Mouse (Mus musculus) midbrain, postnatal 0 days (tissue): ENCODE measurements around the gene Mbd6. TPM values are rescaled to one million over a fixed set of nuclear protein-coding genes. Genes with fewer than 3 reads are reported as not detected.
"Not testable (repeated sequence)": the region's sequence is repeated elsewhere in the genome, so short reads cannot be mapped to it uniquely, and the experiment has no call there.

Experiments
- ATAC-seq: fragments of 200-750 bp; cut with Nextera tagmentation; 2 replicates; pipeline ENCODE4 v1.8.0; 2017; ENCODE audit warnings: moderate number of reproducible peaks, mild to moderate bottlenecking, moderate TSS enrichment, moderate library complexity; ENCODE audit not compliant: low FRiP score
- DNase-seq: peaks from one replicate; pipeline ENCODE4 v3.0.0-alpha.2; 2015; ENCODE audit warnings: low spot score
- H3K27ac ChIP-seq: fragments of 300-500 bp; sonication (generic); 2 replicates; pipeline ENCODE4 v1.5.1; 2014; ENCODE audit warnings: low read depth, mild to moderate bottlenecking, low read length, mixed read lengths
- H3K27me3 ChIP-seq: fragments of 300-500 bp; sonication (generic); 2 replicates; pipeline ENCODE4 v1.6.1; 2014; ENCODE audit warnings: low read length, control low read depth, mixed read lengths; ENCODE audit not compliant: insufficient read depth
- H3K36me3 ChIP-seq: fragments of 300-500 bp; sonication (generic); 2 replicates; pipeline ENCODE4 v1.6.1; 2014; ENCODE audit warnings: low read length, control low read depth, mixed read lengths; ENCODE audit not compliant: insufficient read depth
- H3K4me1 ChIP-seq: fragments of 300-500 bp; sonication (generic); 2 replicates; pipeline ENCODE4 v1.6.1; 2014; ENCODE audit warnings: mild to moderate bottlenecking, control low read depth, antibody characterized with exemption, low read length, mixed read lengths; ENCODE audit not compliant: insufficient read depth
- H3K4me2 ChIP-seq: fragments of 300-500 bp; sonication (generic); 2 replicates; pipeline ENCODE4 v1.6.1; 2014; ENCODE audit warnings: low read depth, mild to moderate bottlenecking, low read length, mixed read lengths; ENCODE audit not compliant: poor library complexity, severe bottlenecking
- H3K4me3 ChIP-seq: fragments of 300-500 bp; sonication (generic); 2 replicates; pipeline ENCODE4 v1.5.1; 2014; ENCODE audit warnings: low read depth, mild to moderate bottlenecking, low read length, moderate library complexity
- H3K9ac ChIP-seq: fragments of 300-500 bp; sonication (generic); replicated peaks from 2 replicates; pipeline ENCODE4 v1.6.1; 2014; ENCODE audit warnings: mild to moderate bottlenecking, low read length, moderate library complexity, mixed read lengths; ENCODE audit not compliant: poor library complexity, severe bottlenecking
- H3K9me3 ChIP-seq: fragments of 300-500 bp; sonication (generic); 2 replicates; pipeline ENCODE4 v1.6.1; 2016; ENCODE audit warnings: low read length, control low read depth
- CTCF ChIP-seq: IDR thresholded peaks from 2 replicates; pipeline ENCODE4 v1.5.1; 2016; ENCODE audit warnings: antibody characterized with exemption, mild to moderate bottlenecking
- WGBS: fragments of 180-500 bp; shearing (Covaris S2); extraction: QIAGEN DNeasy Blood & Tissue Kit; methylation state at CpG from one replicate; pipeline ENCODE4 v1.1.7; 2014; 5-methylcytosine and 5-hydroxymethylcytosine counted together
- polyA plus RNA-seq: library from polyadenylated mRNA; unstranded; fragments of >200 nt; fragmentation: Nextera tagmentation; extraction: Ambion mirVana; gene quantifications from 2 replicates; pipeline ENCODE4 v1.2.1, GENCODE M21; 2015
- total RNA-seq: library from RNA; depleted of rRNA; stranded (reverse); fragments of >200 nt; gene quantifications from 2 replicates; pipeline ENCODE4 v1.2.3, GENCODE M21; 2014

Mbd6 gene
- total and polyA plus RNA-seq, 2 experiments from 2014 or later: 8.2 to 11.2 TPM

GRCm38 (mm10) chr10:127311476-127312355 lies 22.9 kb upstream of the Mbd6 start, which contains the start of gene Mars:
TSS of gene Mars (minus strand) at chr10:127311786.
- Histone ChIP-seq H3K9ac (peak within 1 kb of the TSS; percentile 58), H3K27me3 (no peaks in the 10 kb centered on the region), H3K4me1 (no peaks in the 10 kb centered on the region), H3K4me3 (peak within 1 kb of the TSS; percentile 59), H3K36me3 (peaks cover 19% of the 10 kb centered on the region), H3K27ac (peak within 1 kb of the TSS; percentile 62), H3K9me3 (no peaks in the 10 kb centered on the region), H3K4me2 (peak within 1 kb of the TSS; percentile 57)
- WGBS: under 1% methylated on average over 62 of the region's 65 CpGs
- peak; percentile 96 for ATAC-seq
- DNase-seq: peak; percentile 98
- TF ChIP-seq CTCF: no peak

GRCm38 (mm10) chr10:127310523-127311475 lies 22.0 kb upstream of the Mbd6 start:
- ATAC-seq: peak; percentile 69
- Histone ChIP-seq H3K4me1 (no peaks in the 10 kb centered on the region), H3K4me3 (peak overlapping the region; percentile 59), H3K4me2 (peak overlapping the region; percentile 57), H3K9ac (peak overlapping the region; percentile 58), H3K27me3 (no peaks in the 10 kb centered on the region), H3K9me3 (no peaks in the 10 kb centered on the region), H3K27ac (0 out of 2 replicates have a peak overlapping the region, but pooled peaks have one; percentile 62), H3K36me3 (peaks cover 28% of the 10 kb centered on the region)
- peak; percentile 40 for DNase-seq
- no peak for TF ChIP-seq CTCF
- WGBS: 38% methylated on average over 23 of the region's 23 CpGs

- not testable (repeated sequence) for DNase-seq, ATAC-seq, H3K27me3 ChIP-seq, H3K4me1 ChIP-seq, H3K9ac ChIP-seq, H3K9me3 ChIP-seq, H3K27ac ChIP-seq, H3K4me2 ChIP-seq, H3K4me3 ChIP-seq
- WGBS: 87% methylated on average over 3 of the region's 3 CpGs
- H3K36me3 ChIP-seq: peaks cover 43% of the 10 kb centered on the region
These were observed 20.3 kb upstream of the Mbd6 start for GRCm38 (mm10) chr10:127309167-127309566.

GRCm38 (mm10) chr10:127303136-127303535 lies 14.3 kb upstream of the Mbd6 start:
- no peak for DNase-seq
- no peak for ATAC-seq
- peaks cover 75% of the 10 kb centered on the region for H3K36me3 ChIP-seq
- no peak overlapping the region for H3K27ac ChIP-seq
- H3K4me3 ChIP-seq: no peak overlapping the region
- H3K4me1 ChIP-seq: no peaks in the 10 kb centered on the region
- no peak overlapping the region for H3K9ac ChIP-seq
- no peak for TF ChIP-seq CTCF
- H3K9me3 ChIP-seq: no peaks in the 10 kb centered on the region
- no peaks in the 10 kb centered on the region for H3K27me3 ChIP-seq
- H3K4me2 ChIP-seq: no peak overlapping the region
- 94% methylated on average over 11 of the region's 11 CpGs for WGBS

GRCm38 (mm10) chr10:127300361-127300760 lies 11.5 kb upstream of the Mbd6 start:
- 95% methylated on average over 6 of the region's 6 CpGs for WGBS
- no peak for ATAC-seq

More at GRCm38 (mm10) chr10:127300361-127300760, 11.5 kb upstream of the Mbd6 start:
- no peaks in the 10 kb centered on the region for H3K27me3 ChIP-seq
- no peak overlapping the region for H3K4me3 ChIP-seq
- no peak for TF ChIP-seq CTCF
- no peak overlapping the region for H3K27ac ChIP-seq
- no peak overlapping the region for H3K4me2 ChIP-seq
- peaks cover 78% of the 10 kb centered on the region for H3K36me3 ChIP-seq
- H3K9me3 ChIP-seq: no peaks in the 10 kb centered on the region
- H3K9ac ChIP-seq: no peak overlapping the region
- DNase-seq: no peak
- H3K4me1 ChIP-seq: no peaks in the 10 kb centered on the region
